ENCODE assay signal across 12 mouse cellular contexts in genomic region chr3:151647637-151648036, GRCm38 (mm10).
A peak's percentile ranks its signal among the peaks of the same experiment; 100 is the strongest.
DNase-seq lines count a peak whose midpoint lies in the region; ATAC-seq lines count a peak whose summit lies in the region.
"Had no signal": no experiment of that assay in that cellular context is flagged by ENCODE, and none has a peak within 500 bp of the region (broad histone marks: within the 10 kb centered on the region; RNA-seq: fewer than 3 reads in every experiment).

No protein-coding gene starts in this region.

- no peaks in the 10 kb centered on the region for H3K27me3 ChIP-seq in midbrain, embryonic 14.5 days (ENCODE audit: control insufficient read depth, insufficient read depth, low read length)
- no peaks in the 10 kb centered on the region for H3K27me3 ChIP-seq in midbrain, embryonic 13.5 days
- H3K27me3 ChIP-seq: embryonic facial prominence, embryonic 13.5 days; neural tube, embryonic 12.5 days had no signal

- no peaks in the 10 kb centered on the region for H3K9me3 ChIP-seq in midbrain, embryonic 14.5 days (ENCODE audit: control insufficient read depth, low read length)
- no peaks in the 10 kb centered on the region for H3K9me3 ChIP-seq in midbrain, embryonic 13.5 days
- H3K9me3 ChIP-seq: embryonic facial prominence, embryonic 13.5 days; neural tube, embryonic 12.5 days had no signal

- WGBS in midbrain, embryonic 14.5 days, result 73% methylated on average over 10 of the region's 10 CpGs
- 72% methylated on average over 10 of the region's 10 CpGs for WGBS in midbrain, embryonic 13.5 days

- no peak overlapping the region for H3K4me2 ChIP-seq in midbrain, embryonic 14.5 days (ENCODE audit: low read length)
- no peak overlapping the region for H3K4me2 ChIP-seq in midbrain, embryonic 13.5 days (replicated peaks)
- H3K4me2 ChIP-seq: embryonic facial prominence, embryonic 13.5 days; neural tube, embryonic 12.5 days had no signal

- no peaks in the 10 kb centered on the region for H3K4me1 ChIP-seq in midbrain, embryonic 14.5 days (ENCODE audit: control insufficient read depth, insufficient read depth, low read length)
- H3K4me1 ChIP-seq in midbrain, embryonic 13.5 days (replicated peaks), result no peaks in the 10 kb centered on the region
- H3K4me1 ChIP-seq: neural tube, embryonic 12.5 days had no signal

- DNase-seq in heart, adult 11 months, result peak; percentile 84
- no peak for DNase-seq in heart, adult 18-20 months
- DNase-seq in midbrain, embryonic 14.5 days, result peak; percentile 6
- DNase-seq in R1 (ENCODE audit: low read depth, low spot score), result peak; percentile 69
- peak; percentile 6 for DNase-seq in mesoderm, embryonic 11.5 days (ENCODE audit: low read depth, low spot score)
- no peak for DNase-seq in yolk sac, embryonic 10.5 days (ENCODE audit: low spot score)
- DNase-seq in frontal cortex, postnatal 25 days (ENCODE audit: low spot score in 2 of 2), result no peak
- DNase-seq: kidney, postnatal 14 days; liver, postnatal 0 days had no signal

- H3K4me3 ChIP-seq in midbrain, embryonic 14.5 days (replicated peaks; ENCODE audit: low read depth, low read length), result no peak overlapping the region
- H3K4me3 ChIP-seq in midbrain, embryonic 13.5 days (replicated peaks), result no peak overlapping the region
- H3K4me3 ChIP-seq: embryonic facial prominence, embryonic 13.5 days; neural tube, embryonic 12.5 days had no signal

- H3K9ac ChIP-seq in midbrain, embryonic 14.5 days (replicated peaks; ENCODE audit: low read length), result no peak overlapping the region
- H3K9ac ChIP-seq in midbrain, embryonic 13.5 days (replicated peaks), result no peak overlapping the region
- H3K9ac ChIP-seq: embryonic facial prominence, embryonic 13.5 days; liver, postnatal 0 days; neural tube, embryonic 12.5 days had no signal

- ATAC-seq in midbrain, embryonic 14.5 days (ENCODE audit: low FRiP score, low TSS enrichment), result no peak
- no peak for ATAC-seq in midbrain, embryonic 13.5 days
- ATAC-seq: liver, postnatal 0 days had no signal

- no peaks in the 10 kb centered on the region for H3K36me3 ChIP-seq in midbrain, embryonic 14.5 days (ENCODE audit: control insufficient read depth, insufficient read depth, low read length)
- no peaks in the 10 kb centered on the region for H3K36me3 ChIP-seq in midbrain, embryonic 13.5 days
- H3K36me3 ChIP-seq: embryonic facial prominence, embryonic 13.5 days; neural tube, embryonic 12.5 days had no signal

- H3K27ac ChIP-seq in midbrain, embryonic 14.5 days (replicated peaks; ENCODE audit: low read depth, low read length), result no peak overlapping the region
- H3K27ac ChIP-seq in midbrain, embryonic 13.5 days, result no peak overlapping the region
- H3K27ac ChIP-seq: embryonic facial prominence, embryonic 13.5 days; neural tube, embryonic 12.5 days had no signal

Comparison
In these comparisons a context has a peak if more than half of its experiments do, and no peak if none do; other contexts are left out.
1. DNase-seq: peak in heart, adult 11 months (single experiment), midbrain, embryonic 14.5 days (single experiment), R1 (single experiment) and mesoderm, embryonic 11.5 days (single experiment); none in heart, adult 18-20 months (0 of 2), yolk sac, embryonic 10.5 days (single experiment) and frontal cortex, postnatal 25 days (0 of 2).